Mouse (Mus musculus): Measurements from ENCODE around the gene Chil4. TPM values are rescaled to one million over a fixed set of nuclear protein-coding genes. Genes with fewer than 3 reads are reported as not detected.

Gene Chil4
- total RNA-seq, 2 experiments from 2014 or later, result not detected

GRCm38 (mm10) chr3:106167464-106167863 is 51.8 kb downstream of the Chil4 start, which contains the start of gene Chil3:
Gene Chil3, minus strand, starts transcription at chr3:106167564.
- no peak for DNase-seq

GRCm38 (mm10) chr3:106154413-106154812 is 64.9 kb downstream of the Chil4 start:
- DNase-seq, result no peak

Other genes with a start within 250 kb of the Chil4 start
- gene Ovgp1, start 245.8 kb downstream of the Chil4 start, total RNA-seq (2021), result under 1 TPM; 0.47 to 0.48 TPM
- not detected for gene Pifo, start 204.9 kb downstream of the Chil4 start, total RNA-seq (2021)
- under 1 TPM; 0.36 to 0.43 TPM for gene Chil5, start 186.7 kb downstream of the Chil4 start, total RNA-seq (2021)
- not detected for gene Chia1, start 106.3 kb downstream of the Chil4 start, total RNA-seq (2021)
- gene Chil3, start 51.9 kb downstream of the Chil4 start, total RNA-seq (2021), result under 1 TPM; 0.29 to 0.33 TPM
- gene Chil6, start 186.7 kb upstream of the Chil4 start, total RNA-seq (2021), result not detected

Measured in heart, postnatal 4 days (tissue).